Mouse (Mus musculus) gastrocnemius, postnatal 25 days (tissue): ENCODE results near the gene Pcsk6. TPM values are rescaled to one million over a fixed set of nuclear protein-coding genes. Genes with fewer than 3 reads are reported as not detected.

Source experiments
- DNase-seq: peaks from one replicate; pipeline ENCODE4 v3.0.0; 2022
- total RNA-seq, 2 experiments: library from RNA; stranded (reverse); gene quantifications; 1 replicate in 1 of 2; 2 replicates in 1 of 2; pipeline ENCODE4 v1.2.3; 2021

Pcsk6 gene
- total RNA-seq, 2 experiments from 2014 or later: 21.0 to 25.1 TPM

DNA sequence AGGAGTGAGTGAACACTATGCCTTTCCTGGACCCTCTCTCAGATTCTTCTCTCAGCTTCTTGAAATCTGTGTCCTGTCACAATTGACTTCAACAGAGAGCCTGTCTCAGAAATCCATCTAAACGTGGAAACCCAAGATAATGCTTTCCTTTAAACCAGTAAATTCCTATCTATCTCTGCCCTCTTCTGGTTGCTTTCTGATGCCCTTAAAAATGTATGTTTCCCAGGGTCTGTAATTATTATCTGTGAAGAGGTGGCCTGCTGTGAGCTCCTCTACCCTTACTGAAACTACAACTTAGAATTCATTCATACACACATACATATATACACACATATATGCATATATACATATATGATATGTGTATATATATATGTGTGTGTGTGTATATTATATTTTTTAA lies 73.7 kb downstream of the Pcsk6 start:
- no peak for DNase-seq

DNA sequence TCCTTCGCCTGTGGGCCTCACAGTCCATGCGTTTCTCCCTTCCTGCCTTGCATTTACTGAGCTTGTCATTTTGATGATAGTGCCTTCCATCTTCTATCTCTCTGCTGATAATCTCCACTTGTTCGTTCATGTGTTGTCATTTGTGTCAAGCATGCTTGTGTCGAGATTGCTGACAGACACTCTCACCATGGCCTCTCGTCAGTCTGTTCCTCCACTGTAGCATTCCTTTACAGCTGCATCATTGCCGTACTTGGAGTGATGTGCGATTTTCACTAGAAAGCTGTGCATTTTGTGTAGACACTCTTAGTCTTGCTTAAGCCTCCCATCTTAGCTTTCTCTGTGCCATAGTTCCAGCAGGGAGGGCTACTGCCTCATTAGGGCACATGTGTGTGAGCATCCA lies 79.5 kb downstream of the Pcsk6 start:
- no peak for DNase-seq

DNA sequence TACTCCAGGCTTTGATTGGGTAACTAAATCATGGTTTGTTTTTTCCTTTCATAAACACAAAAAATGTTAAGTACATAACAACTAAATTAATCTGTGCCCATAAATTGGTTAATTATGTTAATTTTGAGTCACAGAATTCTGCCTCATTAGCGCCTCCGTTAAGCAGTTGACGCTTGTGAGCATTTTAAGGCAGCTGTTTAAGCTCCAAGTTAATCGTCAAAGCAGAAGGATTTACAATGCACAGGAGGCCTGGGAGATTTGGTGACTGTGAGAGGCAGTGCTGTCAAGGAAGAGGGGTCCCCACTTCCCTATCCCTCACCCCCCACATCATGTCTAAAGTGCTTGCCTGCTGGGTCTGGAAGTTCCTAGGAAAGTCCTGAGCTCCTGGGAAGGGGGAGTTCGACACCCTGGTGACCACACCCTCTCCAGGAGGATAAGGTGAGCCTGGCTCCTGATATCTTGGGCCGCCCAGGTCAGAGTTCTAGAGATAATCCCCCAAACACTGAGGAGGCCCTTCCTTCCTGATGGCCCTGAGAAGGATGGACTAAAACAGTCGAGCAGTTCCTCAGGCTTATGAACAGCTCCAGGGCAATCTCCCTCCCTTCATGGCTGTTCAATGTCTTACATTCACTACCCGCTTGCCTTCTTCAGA lies 83.9 kb downstream of the Pcsk6 start:
- no peak for DNase-seq

DNA sequence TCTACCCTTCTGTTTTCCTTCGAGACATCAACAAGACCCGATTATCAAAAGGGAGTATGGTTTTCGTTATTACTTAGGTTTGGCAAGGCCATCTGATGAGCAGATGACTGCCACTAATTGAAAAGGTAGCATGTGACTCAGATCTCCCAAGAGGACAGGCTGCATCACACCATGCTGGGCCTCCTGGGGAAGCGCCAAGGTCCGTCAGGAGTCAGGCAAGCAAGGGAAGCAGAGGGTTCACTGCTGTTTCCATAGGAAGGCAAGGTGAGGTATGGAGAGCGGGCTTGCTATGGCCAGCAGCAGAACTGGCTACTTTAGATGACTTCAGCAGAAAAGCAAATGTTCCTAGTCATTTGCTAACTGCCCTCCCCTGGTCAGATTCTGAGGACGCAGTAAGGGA lies 84.9 kb downstream of the Pcsk6 start:
- no peak for DNase-seq

DNA sequence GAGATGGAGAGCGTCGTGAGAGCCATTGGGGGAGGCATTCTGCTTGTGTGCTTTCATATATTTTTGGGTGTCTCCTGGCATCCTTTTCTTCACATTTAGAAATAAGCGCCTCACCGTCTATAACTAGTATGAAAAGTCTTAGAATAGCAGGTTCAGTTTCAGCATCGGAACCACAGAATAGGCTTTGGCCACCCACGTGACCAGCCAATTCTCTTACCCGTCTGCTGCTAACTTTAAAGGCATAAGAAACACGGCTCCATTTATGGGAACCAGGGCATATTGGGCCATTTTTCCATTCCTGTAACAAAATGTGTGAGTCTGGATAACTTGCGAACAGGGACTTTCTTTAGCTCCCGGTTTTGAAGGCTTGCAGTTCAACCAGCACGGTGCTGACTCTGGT lies 87.4 kb downstream of the Pcsk6 start:
- DNase-seq: no peak

DNA sequence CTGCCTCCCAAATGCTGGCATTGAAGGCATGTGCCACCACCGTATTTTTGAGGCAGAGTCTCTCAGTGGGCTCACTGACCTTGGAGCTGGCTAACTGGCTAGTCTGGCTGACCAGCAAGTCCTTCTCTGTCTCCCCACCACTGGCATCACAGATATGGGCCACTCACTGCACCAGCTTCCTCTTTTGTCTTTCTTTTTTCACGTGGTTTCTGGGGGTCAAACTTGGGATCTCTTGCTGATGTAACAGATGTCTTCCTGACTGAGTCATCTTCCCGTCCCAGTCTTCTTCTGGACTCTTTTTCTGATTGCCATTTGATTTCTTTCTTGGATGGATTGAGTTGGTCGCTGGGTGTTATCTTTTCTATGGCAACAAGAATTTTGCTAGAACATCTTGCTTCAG lies 93.0 kb downstream of the Pcsk6 start:
- no peak for DNase-seq

DNA sequence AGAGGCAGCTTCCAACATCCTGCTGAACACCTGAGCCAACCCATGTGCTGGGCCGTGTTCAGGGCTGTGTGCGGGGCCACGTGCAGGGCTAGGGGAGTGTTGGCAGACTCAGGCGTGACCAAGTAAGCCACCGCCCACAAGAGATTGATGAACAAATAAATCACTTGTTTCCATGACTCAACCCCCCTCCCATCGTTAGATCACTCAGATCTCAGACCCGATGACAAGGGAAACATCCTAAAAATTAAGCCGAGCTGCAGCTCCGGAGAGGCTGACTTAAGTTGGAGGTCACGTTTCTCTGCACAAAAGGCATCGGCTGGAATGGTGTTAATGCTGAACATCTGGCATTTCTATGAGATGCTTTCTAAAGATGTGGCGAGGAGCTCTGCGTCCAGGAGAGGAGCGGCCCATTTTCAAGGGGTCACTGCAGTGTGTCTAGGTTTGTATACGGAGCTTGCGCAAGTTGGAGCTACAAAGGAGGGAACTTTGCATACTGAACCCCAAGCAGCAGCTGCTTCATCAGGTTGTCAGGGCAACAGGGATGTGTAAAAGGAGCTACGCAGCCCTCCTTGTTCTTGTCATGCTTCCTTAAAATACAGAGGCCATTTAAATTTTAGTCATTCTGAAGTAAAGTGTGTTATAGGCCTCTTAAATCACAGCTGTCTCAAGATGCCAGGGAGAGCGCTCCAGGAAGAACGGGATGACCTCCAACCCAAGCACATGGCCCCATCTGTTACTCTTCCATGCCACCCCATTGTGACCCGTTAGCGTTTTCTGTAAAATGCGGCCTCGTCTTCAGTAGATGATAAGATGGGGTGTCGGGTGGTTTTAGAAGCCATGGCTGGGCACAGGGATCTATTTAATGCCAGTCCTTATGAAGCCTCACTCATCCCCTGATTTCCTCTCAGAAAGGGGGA lies 94.0 kb downstream of the Pcsk6 start:
- no peak for DNase-seq

DNA sequence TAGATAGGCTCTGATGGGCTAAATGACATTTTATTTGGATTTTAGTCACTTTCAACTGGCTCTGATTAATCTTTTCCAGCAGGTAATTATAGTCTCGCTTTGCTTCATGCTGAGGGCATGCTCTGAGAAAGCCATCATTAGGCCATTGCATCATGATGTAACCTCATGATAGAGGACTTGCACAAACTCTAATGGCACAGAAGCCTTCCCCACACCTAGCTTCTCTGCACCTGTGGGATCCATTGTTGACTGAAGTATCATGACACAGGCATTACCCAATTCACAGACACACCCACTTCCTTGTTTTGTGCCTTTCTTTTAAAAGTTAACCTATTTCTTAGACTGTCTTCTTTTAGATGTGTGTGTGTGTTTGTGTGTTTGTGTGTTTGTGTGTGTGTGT lies 95.7 kb downstream of the Pcsk6 start:
- DNase-seq: no peak

DNA sequence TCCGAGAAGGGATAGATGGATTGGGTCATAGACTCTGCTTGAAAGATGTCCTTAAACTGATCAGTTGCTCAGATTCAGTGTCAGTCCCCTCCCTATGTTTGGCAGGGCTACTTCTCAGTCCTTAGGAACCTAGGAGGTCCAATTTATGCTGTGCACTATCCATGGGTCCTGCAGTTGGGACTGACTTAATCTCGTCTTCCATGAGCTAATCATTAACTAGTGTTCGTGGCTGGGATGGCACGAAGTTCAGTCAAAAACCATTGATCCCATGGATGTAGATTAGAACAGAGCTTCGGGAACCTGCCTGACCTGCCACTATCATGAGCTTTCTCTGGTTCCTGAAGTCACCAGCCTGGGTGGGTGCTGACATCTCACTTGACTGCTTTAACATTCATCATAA lies 96.6 kb downstream of the Pcsk6 start:
- DNase-seq: no peak

DNA sequence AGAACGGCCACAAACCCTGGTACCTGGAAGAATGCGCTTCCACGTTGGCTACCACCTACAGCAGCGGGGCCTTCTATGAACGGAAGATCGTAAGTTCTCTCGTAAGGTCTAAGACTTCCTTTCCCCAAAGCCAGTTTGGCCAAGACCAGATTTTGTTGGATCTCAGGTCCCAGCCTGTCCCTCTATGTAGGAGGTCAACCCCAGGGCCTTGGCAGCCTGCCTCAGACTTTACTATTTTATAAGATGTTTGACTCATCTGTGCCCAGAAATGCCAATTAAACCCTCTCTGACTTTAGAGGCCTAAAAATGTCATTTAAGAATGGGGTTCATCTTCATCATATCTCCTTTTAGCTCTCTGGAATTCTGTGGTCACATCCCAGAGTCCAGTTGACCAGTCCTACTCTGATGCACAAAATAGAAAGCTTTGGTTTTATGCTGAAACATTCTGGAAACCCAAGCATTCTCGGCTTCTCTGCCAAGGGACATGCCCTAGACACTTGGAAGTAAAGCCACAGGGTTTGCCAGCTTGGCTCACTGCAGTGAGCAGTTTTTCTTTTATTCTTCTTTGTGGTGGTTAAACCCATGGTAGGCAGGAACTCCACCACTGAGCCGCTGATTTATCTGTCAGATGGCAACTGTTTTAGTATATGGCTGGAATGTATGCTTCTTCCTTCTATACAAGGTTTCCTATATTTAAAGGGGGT lies 97.8 kb downstream of the Pcsk6 start:
- DNase-seq: no peak

DNA sequence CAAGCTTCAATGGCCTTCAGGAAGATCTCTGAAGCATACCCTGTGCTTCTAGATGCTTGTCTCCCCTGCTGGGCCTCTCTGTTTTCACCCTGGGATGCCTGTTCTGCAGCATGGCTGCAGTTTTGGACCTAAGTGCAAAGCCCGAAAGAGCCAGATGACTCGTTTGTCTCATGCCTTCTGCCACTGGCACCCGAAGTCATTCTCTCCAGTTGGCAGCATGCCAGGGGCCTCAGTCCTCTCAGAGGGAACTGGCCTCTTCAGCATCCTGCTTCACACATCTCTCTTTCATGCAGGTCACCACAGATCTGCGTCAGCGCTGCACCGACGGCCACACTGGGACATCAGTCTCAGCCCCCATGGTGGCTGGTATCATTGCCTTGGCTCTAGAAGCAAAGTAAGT lies 101.1 kb downstream of the Pcsk6 start:
- DNase-seq: no peak

DNA sequence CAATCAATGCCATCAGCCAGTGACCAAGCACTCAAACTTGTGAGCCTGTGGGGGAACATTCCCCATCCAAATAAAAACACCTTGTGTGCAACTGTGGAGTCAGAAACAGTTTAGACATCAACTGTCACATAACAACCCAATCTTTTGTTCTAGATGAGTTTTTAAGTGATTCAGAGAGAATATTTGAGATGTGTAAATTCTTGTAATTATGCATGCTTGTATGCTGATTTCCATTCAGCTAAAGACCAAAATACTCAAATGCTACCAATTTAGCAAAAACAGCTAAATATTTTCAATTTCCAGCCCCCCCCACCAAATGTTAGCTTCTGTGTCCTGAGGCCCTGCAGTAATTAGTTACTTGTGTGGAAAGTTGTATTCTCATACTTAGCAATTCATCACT lies 102.9 kb downstream of the Pcsk6 start:
- no peak for DNase-seq

DNA sequence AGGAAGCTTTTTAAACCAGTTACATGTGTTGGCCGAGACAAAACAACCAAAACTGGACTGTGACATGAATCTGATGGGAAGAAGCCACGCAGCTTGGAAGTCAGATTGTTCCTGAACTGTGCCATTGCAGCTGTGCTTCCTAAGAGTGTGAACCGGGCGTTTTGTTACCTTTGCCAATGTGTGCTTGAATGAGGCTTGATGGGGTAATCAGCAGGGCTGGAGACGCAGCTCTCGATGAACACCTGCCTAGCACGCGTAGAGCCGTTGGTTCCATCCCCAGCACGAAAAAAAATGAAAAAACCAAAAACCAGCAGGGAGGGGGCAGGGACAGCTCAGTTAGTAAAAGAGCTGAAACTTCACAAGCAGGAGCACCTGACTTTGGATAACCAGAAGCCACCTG lies 109.8 kb downstream of the Pcsk6 start:
- DNase-seq: no peak

DNA sequence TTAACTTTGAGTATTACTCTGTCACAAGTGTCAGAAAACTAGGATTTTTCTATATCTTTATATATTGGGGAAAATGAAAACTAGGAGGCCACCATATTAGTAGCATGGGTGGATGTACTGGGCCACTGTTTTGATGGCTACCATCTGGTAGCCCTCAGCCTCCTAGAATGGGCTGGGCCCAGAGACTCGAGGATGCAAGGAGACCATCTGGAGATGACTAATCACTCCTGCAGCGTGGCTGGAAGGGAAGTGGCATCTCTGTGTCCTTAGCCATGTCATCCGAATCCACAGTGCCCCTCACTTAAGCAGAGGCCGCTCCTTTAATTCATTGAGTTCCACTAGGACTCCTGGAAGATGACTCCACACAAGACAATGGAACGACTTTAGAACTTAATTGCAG lies 115.8 kb downstream of the Pcsk6 start:
- no peak for DNase-seq

DNA sequence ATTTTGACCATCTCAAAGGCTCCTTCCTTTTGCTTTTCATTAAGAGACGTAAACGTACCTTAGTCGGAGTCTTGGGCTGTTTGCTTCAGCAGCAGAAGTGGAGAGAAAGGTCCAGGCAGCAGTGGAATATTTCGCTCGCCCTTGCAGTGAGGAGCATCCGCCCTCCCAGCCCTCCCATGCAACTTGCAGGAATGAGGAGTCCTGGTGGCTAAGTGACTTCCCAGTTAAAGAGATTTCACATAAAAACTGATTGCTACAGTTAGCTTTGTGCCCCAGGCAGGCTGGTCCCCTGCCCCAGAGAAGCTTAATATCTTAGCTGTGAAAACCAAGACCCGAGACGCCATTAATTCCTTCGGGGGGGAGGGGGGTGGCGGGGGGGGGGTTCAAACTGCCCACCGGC lies 116.4 kb downstream of the Pcsk6 start:
- no peak for DNase-seq

DNA sequence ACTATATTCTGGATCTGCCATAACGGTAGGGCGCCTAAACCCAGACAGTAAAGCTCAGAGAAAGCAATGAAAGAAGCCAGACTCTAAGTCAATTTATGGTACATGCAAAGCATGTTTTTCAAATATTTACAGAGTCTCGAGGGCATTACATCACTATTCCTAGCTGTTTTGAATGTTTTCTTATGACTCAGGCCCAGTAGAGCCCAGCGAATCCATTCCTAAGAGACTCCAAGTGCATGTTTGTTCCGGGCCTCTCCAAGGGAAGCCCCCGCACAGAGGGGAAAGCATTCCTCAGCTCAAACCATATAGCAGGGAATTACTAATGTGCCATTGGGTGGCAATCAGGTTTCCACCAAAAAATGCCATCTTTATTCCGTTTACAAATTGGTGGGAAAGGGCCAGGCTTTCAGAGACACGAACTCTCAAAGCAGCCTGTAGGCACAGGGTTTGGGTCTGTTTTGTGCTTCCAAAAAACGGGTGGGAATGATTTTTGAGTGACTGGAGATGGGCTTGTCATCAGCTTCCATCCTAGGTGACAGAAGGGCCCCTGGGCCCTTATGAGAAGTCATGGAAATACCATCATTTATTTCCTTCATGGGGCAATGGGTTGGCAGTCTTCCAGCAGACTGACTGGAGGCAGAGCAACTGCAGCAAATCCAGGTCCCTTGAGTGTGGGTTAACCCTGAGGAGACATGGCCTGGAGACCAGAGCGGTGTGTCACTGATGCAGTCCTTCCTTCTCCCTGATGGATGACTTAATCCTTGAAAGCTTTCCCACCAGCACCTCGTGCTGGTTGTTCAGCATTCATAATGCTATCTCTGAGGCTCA lies 117.7 kb downstream of the Pcsk6 start:
- no peak for DNase-seq

DNA sequence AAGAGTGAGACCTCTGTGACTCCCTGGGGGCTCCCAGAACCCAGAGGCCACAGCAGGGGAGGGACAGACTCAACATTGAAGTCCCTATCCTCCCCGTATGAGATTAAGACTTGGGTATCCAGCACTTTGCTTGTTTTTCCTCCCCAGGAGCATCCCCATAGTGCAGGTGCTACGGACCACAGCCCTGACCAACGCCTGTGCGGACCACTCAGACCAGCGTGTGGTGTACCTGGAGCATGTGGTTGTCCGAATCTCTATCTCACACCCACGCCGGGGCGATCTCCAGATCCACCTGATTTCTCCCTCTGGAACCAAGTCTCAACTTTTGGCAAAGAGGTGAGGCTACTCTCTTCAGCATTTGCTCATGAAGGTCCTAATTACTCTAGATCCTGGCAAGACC lies 118.5 kb downstream of the Pcsk6 start:
- no peak for DNase-seq

DNA sequence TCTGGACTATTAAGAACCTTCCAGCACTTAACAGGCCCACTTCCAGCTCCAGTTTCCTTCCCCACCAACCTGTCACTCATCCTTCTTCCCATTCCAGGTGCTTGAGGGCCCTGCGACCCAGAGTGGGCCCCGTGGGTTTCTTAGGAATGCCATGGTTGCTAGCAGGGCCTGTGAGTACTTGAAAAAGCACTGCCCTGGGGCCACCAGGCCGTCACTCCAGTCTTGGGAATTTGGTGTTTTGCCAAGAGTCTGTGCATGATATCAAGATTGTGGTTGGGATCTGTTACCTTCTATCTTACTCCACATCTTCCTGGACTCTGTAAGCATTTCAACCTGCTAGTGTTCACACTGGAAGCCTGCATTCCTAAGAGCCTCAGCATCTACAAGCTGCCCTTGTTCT lies 120.5 kb downstream of the Pcsk6 start:
- no peak for DNase-seq

DNA sequence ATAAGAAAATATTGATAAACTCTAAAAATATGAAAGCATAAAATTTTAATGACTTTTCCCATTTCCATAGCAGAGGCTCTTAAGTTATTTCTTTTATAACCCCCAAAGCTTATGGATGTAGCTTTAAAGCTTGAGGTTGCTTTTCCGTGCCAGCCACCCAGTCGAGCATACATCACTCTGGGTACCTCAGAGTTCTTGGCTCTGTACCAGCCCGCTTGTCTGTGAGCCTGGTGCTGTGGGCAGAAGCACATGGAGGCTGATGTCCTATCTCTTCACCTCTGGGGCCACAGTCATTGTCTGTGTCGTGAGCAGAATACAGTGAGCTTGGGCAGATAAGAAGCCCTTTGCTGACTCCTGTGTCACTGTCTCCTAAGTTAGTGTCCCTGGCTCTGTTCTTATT lies 126.7 kb downstream of the Pcsk6 start:
- no peak for DNase-seq

DNA sequence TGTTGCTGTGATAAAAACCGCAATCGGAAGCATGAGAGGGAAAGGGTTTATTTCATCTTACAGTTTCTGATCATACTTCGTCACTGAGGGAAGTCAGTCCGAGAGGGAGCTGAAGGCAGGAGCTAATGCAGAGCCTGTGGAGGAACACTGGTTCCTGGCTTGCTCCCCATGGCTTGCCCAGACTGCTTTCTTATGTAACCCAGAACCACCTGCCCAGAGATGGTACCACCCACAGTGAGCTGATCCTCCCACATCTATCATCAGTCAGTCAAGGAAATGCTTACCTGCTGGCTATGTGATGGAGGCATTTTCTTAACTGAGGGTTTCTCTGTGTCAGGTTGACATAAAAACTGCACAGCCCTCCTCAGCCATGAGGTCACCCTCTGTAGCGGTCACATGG lies 127.2 kb downstream of the Pcsk6 start:
- no peak for DNase-seq

DNA sequence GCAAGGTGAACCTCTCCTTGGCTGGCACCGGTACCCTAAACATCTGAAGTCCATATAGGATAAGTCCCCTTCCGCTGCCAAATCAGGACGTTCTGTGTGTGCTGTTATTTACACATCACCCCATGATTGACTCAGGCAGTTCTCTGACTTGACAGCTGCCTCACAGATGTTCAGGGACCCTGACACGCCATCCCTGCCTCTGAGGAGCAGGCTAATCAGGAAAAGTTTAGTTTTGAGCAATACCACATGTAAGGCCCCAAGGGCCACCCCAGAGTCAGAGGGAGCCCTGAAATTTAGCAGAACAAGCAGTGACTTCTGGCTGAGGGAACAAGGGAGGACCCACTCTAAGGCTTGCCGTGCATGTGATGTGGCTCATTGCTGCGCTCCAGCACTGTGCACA lies 130.8 kb downstream of the Pcsk6 start:
- DNase-seq: no peak

DNA sequence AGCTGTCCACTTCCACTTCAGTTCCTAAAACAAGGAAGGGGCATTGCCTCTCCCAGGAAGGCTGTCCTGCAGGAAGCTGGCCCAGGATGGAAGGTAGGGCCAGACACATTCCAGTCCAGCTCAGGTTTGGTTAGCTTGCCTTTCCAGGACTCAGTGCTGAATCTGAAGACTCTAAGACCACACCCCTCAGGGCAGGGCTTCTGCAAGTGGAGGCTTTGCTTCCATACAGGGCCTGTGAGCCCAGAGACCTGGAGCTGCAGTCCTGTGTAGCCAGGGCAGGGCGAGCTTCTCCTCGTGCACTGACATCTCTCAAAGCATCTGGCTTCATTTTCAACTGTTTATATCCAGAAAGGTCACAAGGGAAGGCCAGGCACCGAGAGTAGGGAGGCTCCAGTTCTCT lies 131.9 kb downstream of the Pcsk6 start:
- DNase-seq: no peak
